Mouse (Mus musculus) stomach, embryonic 14.5 days (tissue): Measurements from ENCODE around the gene 4932414N04Rik. TPM values are rescaled to one million over a fixed set of nuclear protein-coding genes. Genes with fewer than 3 reads are reported as not detected.
"Not testable (repeated sequence)": the region's sequence is repeated elsewhere in the genome, so short reads cannot be mapped to it uniquely, and the experiment has no call there.

Source experiments
- ATAC-seq: fragments of 200-750 bp; cut with Nextera tagmentation; 2 replicates; pipeline ENCODE4 v1.8.0; 2017; ENCODE audit warnings: low read depth, moderate TSS enrichment; ENCODE audit not compliant: insufficient number of reproducible peaks, insufficient read depth, low FRiP score
- H3K27ac ChIP-seq: fragments of 300-500 bp; sonication (generic); 2 replicates; pipeline ENCODE4 v1.5.1; 2014; ENCODE audit warnings: mild to moderate bottlenecking, low read length, moderate library complexity, mixed read lengths
- H3K27me3 ChIP-seq: fragments of 300-500 bp; sonication (generic); 2 replicates; pipeline ENCODE4 v1.6.1; 2014; ENCODE audit warnings: low read length, control low read depth, mixed read lengths; ENCODE audit not compliant: control insufficient read depth, insufficient read depth
- H3K36me3 ChIP-seq: fragments of 300-500 bp; sonication (generic); 2 replicates; pipeline ENCODE4 v1.6.1; 2014; ENCODE audit warnings: mild to moderate bottlenecking, control low read depth, low read length, moderate library complexity, mixed read lengths; ENCODE audit not compliant: control insufficient read depth, insufficient read depth
- H3K4me1 ChIP-seq: fragments of 300-500 bp; sonication (generic); 2 replicates; pipeline ENCODE4 v1.6.1; 2014; ENCODE audit warnings: low read length, control low read depth, mixed read lengths; ENCODE audit not compliant: control insufficient read depth, insufficient read depth
- H3K4me2 ChIP-seq: fragments of 300-500 bp; sonication (generic); replicated peaks from 2 replicates; pipeline ENCODE4 v1.6.1; 2014; ENCODE audit warnings: low read depth, low read length, control low read depth
- H3K4me3 ChIP-seq: fragments of 300-500 bp; sonication (generic); 2 replicates; pipeline ENCODE4 v1.5.1; 2014; ENCODE audit warnings: low read depth, low read length, control low read depth
- H3K9ac ChIP-seq: fragments of 300-500 bp; sonication (generic); replicated peaks from 2 replicates; pipeline ENCODE4 v1.6.1; 2014; ENCODE audit warnings: low read depth, mild to moderate bottlenecking, control low read depth, low read length, moderate library complexity, mixed read lengths
- H3K9me3 ChIP-seq: fragments of 300-500 bp; sonication (generic); 2 replicates; pipeline ENCODE4 v1.6.1; 2016; ENCODE audit warnings: low read depth, low read length, control low read depth; ENCODE audit not compliant: control insufficient read depth
- WGBS: fragments of 180-500 bp; shearing (Covaris S2); extraction: QIAGEN DNeasy Blood & Tissue Kit; methylation state at CpG from one replicate; pipeline ENCODE4 v1.1.7; 2014; 5-methylcytosine and 5-hydroxymethylcytosine counted together
- polyA plus RNA-seq: library from polyadenylated mRNA; unstranded; fragments of >200 nt; fragmentation: Nextera tagmentation; extraction: Ambion mirVana; gene quantifications from 2 replicates; pipeline ENCODE4 v1.2.1, GENCODE M21; 2014

4932414N04Rik gene
- polyA plus RNA-seq = not detected in 2 replicates

DNA sequence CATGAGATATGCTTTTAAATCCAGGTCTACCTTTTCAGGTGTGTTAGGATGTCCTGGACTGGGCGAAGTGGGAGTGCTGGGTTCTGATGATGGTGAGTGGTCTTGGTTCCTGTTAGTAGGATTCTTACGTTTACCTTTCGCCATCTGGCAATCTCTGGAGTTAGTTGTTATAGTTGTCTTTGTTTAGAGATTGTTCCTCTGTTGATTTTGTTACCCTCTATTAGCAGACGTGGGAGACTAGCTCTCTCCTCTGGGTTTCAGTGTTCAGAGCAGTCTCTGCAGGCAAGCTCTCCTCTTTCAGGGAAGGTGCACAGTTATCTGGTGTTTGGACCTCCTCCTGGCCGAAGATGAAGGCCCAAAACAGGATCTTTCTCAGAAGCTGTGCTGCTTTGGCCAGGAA, at the start of gene 4932414N04Rik:
Gene 4932414N04Rik (plus strand): TSS at position 301 of the 400 bp plus-strand sequence.
- not testable (repeated sequence) for ATAC-seq
- 44% methylated on average over 1 of the region's 5 CpGs for WGBS

DNA sequence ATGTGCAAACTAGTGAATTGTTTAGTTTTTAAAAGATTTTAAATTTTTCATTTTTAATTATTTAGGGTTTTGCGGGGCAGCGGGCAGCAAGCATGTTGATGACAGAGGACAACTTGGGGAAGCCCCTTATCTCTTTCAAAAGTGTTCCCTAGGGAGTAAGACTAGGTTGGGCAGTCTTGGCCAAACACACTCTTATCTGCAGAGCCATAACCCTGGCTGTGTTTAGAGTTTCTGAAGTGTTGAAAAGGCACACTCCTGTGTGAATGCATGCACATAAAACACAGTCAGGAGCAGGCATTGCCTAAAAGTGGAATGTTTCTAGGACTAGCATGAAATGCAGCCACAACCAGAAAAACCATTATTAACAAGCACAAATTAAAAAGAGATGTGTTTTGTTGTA, 75.9 kb downstream of the 4932414N04Rik start:
- Histone ChIP-seq H3K4me3 (no peak overlapping the region), H3K4me2 (no peak overlapping the region), H3K4me1 (no peaks in the 10 kb centered on the region), H3K9me3 (peaks cover 4% of the 10 kb centered on the region; the same call in 1 of the 2 replicates), H3K27ac (no peak overlapping the region), H3K9ac (no peak overlapping the region), H3K27me3 (no peaks in the 10 kb centered on the region), H3K36me3 (no peaks in the 10 kb centered on the region)
- WGBS = 72% methylated on average over 2 of the region's 2 CpGs
- no peak for ATAC-seq

More for the DNA sequence above, at the start of gene 4932414N04Rik:
- H3K9ac ChIP-seq, H3K36me3 ChIP-seq, H3K9me3 ChIP-seq, H3K27ac ChIP-seq, H3K27me3 ChIP-seq, H3K4me2 ChIP-seq, H3K4me3 ChIP-seq, H3K4me1 ChIP-seq: not testable (repeated sequence)

DNA sequence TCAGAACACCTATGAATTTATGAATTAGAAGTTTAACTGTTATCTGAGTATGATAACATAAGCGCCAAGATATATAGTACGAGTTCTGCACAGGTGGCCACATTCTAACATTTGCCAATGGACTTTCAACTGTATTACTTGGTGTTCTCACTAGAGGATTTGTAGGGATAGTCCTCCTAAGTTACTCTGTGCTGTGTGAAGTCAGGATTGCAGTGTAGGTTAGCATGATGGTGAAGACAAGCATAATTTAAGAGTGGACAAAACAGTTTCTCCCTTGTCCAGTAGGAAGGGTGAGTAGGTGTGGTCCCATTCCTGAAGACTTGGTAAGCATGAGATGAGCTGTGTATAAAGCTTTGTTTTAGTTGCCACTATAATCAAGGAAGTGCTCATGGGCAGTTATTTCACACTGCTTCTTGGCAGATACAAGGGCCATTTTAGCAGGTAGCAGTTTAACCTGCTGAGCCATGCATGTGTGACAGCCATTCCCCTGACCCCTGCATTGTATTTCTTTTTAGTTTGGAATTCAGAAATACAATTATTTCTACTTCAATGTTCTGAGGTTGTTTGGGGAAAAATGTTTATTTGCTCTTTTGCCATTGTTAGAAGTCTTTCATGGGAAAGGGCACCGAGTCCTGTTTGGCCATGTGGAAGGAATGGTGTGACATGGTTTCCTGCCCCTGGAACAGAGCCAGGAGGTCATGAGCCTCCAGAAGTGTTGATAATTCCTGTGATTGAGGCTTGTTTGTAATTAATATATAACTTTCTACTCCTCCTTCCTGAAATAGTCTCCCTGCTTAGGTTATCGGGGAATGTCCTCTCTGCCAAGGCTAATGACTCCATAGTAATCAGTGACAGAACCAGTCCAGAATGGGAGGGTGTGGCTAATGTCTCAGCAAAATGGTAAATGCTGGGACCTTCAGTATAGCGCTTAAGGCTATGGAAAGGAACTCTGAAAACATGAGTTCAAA, 83.8 kb downstream of the 4932414N04Rik start:
- H3K4me1 ChIP-seq = no peaks in the 10 kb centered on the region
- WGBS = 75% methylated on average over 5 of the region's 5 CpGs
- H3K36me3 ChIP-seq = no peaks in the 10 kb centered on the region
- no peak overlapping the region for H3K9ac ChIP-seq
- no peaks in the 10 kb centered on the region for H3K27me3 ChIP-seq
- no peak overlapping the region for H3K27ac ChIP-seq
- H3K4me3 ChIP-seq = no peak overlapping the region
- no peak overlapping the region for H3K4me2 ChIP-seq
- H3K9me3 ChIP-seq = peaks cover 4% of the 10 kb centered on the region; the same call in 1 of the 2 replicates
- peak; percentile 33; the same call in 1 of the 2 replicates for ATAC-seq

DNA sequence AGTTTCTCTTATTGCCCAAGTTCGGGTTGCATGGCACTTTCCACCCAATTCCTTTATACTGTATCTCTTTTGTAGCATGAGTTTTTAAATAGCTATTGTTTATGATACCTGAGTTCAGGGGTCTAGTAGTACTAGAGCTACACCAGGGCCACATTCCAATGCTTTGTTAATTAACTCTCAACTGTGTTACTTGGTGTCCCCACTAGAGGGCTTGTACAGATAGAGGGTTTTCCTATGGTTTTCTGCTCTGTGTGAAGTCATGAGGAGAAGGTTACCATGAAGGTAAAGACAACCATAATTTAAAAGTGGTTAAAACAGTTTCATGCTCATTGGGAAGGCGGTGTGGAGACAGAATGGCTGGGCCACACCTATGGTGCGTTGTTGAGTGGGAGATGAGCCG, 88.3 kb downstream of the 4932414N04Rik start:
- WGBS = 77% methylated on average over 4 of the region's 4 CpGs
- no peak overlapping the region for H3K9ac ChIP-seq
- ATAC-seq = no peak
- H3K4me3 ChIP-seq = no peak overlapping the region
- H3K4me2 ChIP-seq = no peak overlapping the region
- no peaks in the 10 kb centered on the region for H3K27me3 ChIP-seq
- no peaks in the 10 kb centered on the region for H3K36me3 ChIP-seq
- no peaks in the 10 kb centered on the region for H3K9me3 ChIP-seq
- no peak overlapping the region for H3K27ac ChIP-seq
- H3K4me1 ChIP-seq = no peaks in the 10 kb centered on the region

DNA sequence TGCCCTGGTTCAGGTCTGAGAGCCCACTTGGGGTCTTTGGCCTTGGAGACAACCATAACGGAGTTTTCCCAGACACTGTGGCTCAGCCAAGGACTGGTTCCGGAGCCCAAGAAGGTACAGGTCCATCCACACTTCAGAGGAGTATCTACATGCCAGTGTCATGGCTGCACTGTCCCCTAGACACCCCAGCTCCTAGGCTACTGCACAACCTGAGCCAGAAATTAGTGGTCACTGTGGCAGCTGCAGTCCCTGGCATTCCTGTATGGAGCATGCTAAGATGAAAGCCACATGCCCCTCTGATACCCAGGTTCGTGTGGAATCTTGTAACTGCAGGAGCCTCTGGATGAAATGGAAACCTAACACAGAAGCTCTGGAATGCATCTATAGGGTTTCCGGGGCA, 99.9 kb downstream of the 4932414N04Rik start:
- Histone ChIP-seq H3K9me3 (no peaks in the 10 kb centered on the region), H3K4me3 (no peak overlapping the region), H3K9ac (no peak overlapping the region), H3K27me3 (no peaks in the 10 kb centered on the region), H3K27ac (no peak overlapping the region), H3K4me2 (no peak overlapping the region), H3K4me1 (no peaks in the 10 kb centered on the region), H3K36me3 (no peaks in the 10 kb centered on the region)
- 81% methylated on average over 4 of the region's 4 CpGs for WGBS
- no peak for ATAC-seq

DNA sequence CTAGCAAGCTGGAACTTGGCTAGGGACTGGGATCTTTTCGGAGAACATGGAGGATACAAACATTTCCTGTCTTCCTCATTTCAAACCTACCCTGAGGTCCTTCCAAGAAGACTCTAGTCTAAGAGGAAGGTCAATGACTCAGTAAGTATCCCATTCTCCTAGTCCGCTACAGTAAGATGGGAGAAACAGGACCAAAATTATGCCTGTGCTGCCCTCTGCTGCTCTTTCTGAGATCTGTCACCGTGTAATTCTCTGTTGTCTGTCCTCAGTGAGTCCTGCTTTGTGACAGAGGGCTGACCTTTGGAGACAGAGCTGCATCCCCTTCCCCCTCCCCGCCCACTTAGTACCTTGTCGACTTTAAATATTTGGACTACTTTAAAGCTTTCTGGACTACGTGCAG, 100.5 kb downstream of the 4932414N04Rik start:
- 18% methylated on average over 6 of the region's 6 CpGs for WGBS
- ATAC-seq = no peak

DNA sequence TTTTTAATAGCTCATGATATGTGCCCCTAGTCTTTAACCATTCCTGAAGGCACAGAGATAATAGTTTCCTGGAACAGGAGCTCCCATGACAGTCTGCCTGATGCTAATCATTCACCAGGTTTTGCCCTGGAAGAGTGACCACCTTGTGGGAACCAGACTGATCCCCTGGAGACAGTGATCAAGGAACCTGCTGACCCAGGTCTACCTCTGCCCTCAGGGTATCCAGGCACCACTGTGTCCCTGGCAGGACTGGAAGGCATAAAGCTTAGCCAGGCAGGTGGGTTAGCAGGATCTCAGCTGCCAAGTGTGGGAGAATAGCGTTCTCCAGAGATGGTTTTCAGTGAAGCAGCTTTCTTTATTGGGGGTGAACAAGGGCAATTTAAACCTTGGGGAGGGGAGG, 109.1 kb downstream of the 4932414N04Rik start:
- Histone ChIP-seq H3K27ac (no peak overlapping the region), H3K4me3 (no peak overlapping the region), H3K9ac (no peak overlapping the region), H3K27me3 (no peaks in the 10 kb centered on the region), H3K36me3 (no peaks in the 10 kb centered on the region), H3K4me2 (no peak overlapping the region), H3K9me3 (no peaks in the 10 kb centered on the region), H3K4me1 (no peaks in the 10 kb centered on the region)
- no peak for ATAC-seq
- WGBS = 68% methylated on average over 1 of the region's 1 CpGs

More for the DNA sequence above, 100.5 kb downstream of the 4932414N04Rik start:
- no peak overlapping the region for H3K4me2 ChIP-seq
- no peaks in the 10 kb centered on the region for H3K27me3 ChIP-seq
- H3K36me3 ChIP-seq = no peaks in the 10 kb centered on the region
- no peak overlapping the region for H3K27ac ChIP-seq
- no peaks in the 10 kb centered on the region for H3K9me3 ChIP-seq
- no peak overlapping the region for H3K9ac ChIP-seq
- H3K4me3 ChIP-seq = no peak overlapping the region
- H3K4me1 ChIP-seq = no peaks in the 10 kb centered on the region

DNA sequence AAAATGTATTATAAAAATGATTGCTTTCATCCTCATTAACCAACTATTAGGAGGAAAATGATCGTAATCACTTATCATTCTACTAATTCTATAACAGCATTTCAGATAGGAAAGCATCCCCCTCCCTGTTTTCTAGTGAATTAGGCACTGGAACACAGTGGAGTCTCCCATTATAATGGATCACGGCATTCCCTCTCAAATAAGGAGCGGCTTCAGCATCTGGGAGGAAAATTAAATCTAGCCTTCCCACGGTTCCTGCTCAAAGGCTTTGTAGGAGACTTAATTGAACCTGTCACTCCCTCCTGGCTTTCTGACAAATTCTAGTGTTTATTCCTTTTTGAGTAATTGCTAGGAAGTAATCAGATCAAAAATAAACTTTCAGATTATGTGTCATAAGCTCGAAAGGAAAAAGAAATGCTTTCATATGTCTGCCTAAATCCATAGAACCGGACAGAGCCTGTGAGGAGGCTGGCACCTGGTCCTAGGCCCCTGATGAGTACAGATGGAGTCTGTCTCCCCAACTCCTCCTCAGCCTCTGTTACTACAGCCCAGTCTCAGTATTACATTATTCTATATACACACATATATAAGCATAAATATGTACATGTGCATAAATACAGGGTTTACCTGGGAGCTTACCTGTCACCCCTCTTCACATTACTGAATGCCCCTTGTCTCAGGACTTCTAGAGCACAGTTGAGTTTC, 111.1 kb downstream of the 4932414N04Rik start:
- no peaks in the 10 kb centered on the region for H3K9me3 ChIP-seq
- WGBS = 59% methylated on average over 6 of the region's 6 CpGs
- H3K27ac ChIP-seq = no peak overlapping the region
- H3K4me3 ChIP-seq = no peak overlapping the region
- H3K4me1 ChIP-seq = no peaks in the 10 kb centered on the region
- H3K27me3 ChIP-seq = no peaks in the 10 kb centered on the region
- H3K36me3 ChIP-seq = no peaks in the 10 kb centered on the region
- ATAC-seq = no peak; the same call in 1 of the 2 replicates
- no peak overlapping the region for H3K4me2 ChIP-seq
- no peak overlapping the region for H3K9ac ChIP-seq
